Mouse (Mus musculus) heart, embryonic 13.5 days (tissue): Measurements from ENCODE around the gene Gm9513. TPM values are rescaled to one million over a fixed set of nuclear protein-coding genes. Genes with fewer than 3 reads are reported as not detected.

Experiments
- ATAC-seq: fragments of 200-750 bp; cut with Nextera tagmentation; 2 replicates; pipeline ENCODE4 v1.8.0; 2017; ENCODE audit warnings: moderate TSS enrichment; ENCODE audit not compliant: insufficient number of reproducible peaks, low FRiP score, low TSS enrichment; ENCODE audit errors: extremely low read depth
- H3K27ac ChIP-seq: fragments of 300-500 bp; sonication (generic); replicated peaks from 2 replicates; pipeline ENCODE4 v1.5.1; 2015; ENCODE audit warnings: moderate library complexity, mild to moderate bottlenecking, inconsistent platforms
- H3K27me3 ChIP-seq: fragments of 300-500 bp; sonication (generic); replicated peaks from 2 replicates; pipeline ENCODE4 v1.6.1; 2015; ENCODE audit warnings: mild to moderate bottlenecking, inconsistent platforms
- H3K36me3 ChIP-seq: fragments of 300-500 bp; sonication (generic); 2 replicates; pipeline ENCODE4 v1.6.1; 2015; ENCODE audit warnings: mild to moderate bottlenecking, inconsistent platforms
- H3K4me1 ChIP-seq: fragments of 300-500 bp; sonication (generic); 2 replicates; pipeline ENCODE4 v1.6.1; 2015; ENCODE audit warnings: inconsistent platforms
- H3K4me2 ChIP-seq: fragments of 300-500 bp; sonication (generic); 2 replicates; pipeline ENCODE4 v1.6.1; 2015; ENCODE audit warnings: inconsistent platforms, mild to moderate bottlenecking, moderate library complexity
- H3K4me3 ChIP-seq: fragments of 300-500 bp; sonication (generic); 2 replicates; pipeline ENCODE4 v1.5.1; 2015; ENCODE audit warnings: moderate library complexity, mild to moderate bottlenecking, inconsistent platforms
- H3K9ac ChIP-seq: fragments of 300-500 bp; sonication (generic); 2 replicates; pipeline ENCODE4 v1.6.1; 2015; ENCODE audit warnings: inconsistent platforms, mild to moderate bottlenecking, moderate library complexity
- H3K9me3 ChIP-seq: fragments of 300-500 bp; sonication (generic); 2 replicates; pipeline ENCODE4 v1.6.1; 2016; ENCODE audit warnings: inconsistent platforms
- WGBS: fragments of 180-500 bp; shearing (Covaris S2); methylation state at CpG from one replicate; pipeline ENCODE4 v1.1.7; 2015; ENCODE audit warnings: mixed read lengths; 5-methylcytosine and 5-hydroxymethylcytosine counted together
- polyA plus RNA-seq: library from polyadenylated mRNA; unstranded; fragments of >200 nt; fragmentation: Nextera tagmentation; extraction: Ambion mirVana; gene quantifications from 2 replicates; pipeline ENCODE4 v1.2.1, GENCODE M21; 2015

The Gm9513 gene
- not detected in 2 replicates for polyA plus RNA-seq

- Histone ChIP-seq H3K36me3 (no peaks in the 10 kb centered on the region), H3K4me1 (no peaks in the 10 kb centered on the region), H3K27me3 (no peaks in the 10 kb centered on the region), H3K4me3 (no peak within 1 kb of the TSS), H3K9me3 (0 out of 2 replicates have a peak, but pooled peaks cover 17% of the 10 kb centered on the region), H3K27ac (no peak within 1 kb of the TSS), H3K9ac (no peak within 1 kb of the TSS), H3K4me2 (no peak within 1 kb of the TSS)
- ATAC-seq, result no peak
- 46% methylated on average over 3 of the region's 3 CpGs for WGBS
Measured at GRCm38 (mm10) chr9:36475338-36475737, at the start of gene Gm9513. Gene Gm9513 (plus strand): TSS chr9:36475638.

DNA sequence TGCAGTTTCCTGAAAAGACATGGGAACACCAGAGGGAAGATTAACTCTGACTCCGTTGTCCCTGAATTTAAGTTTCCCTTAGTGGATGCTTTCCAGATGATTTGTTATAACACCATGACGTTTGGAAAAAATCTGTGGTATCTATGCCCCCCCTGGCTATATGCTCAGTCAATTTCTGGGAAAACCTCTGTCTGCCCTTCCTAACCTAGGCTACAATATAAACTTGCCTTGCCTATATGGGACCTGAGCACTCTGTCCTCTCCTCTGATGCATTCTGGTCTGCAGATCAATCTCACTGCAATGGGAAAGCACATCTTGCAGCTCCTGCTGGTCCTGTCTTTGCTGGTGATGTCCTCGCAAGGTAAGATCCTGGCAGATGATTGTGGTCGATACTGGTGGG, 43.9 kb upstream of the Gm9513 start, which contains the start of gene Gm7257:
Gene Gm7257 (plus strand): TSS at position 301 of the 400 bp plus-strand sequence.
- H3K9ac ChIP-seq, result no peak within 1 kb of the TSS
- H3K9me3 ChIP-seq, result peaks cover 7% of the 10 kb centered on the region
- no peak for ATAC-seq
- WGBS, result 61% methylated on average over 4 of the region's 4 CpGs
- H3K4me3 ChIP-seq, result no peak within 1 kb of the TSS
- H3K4me1 ChIP-seq, result no peaks in the 10 kb centered on the region
- H3K27ac ChIP-seq, result no peak within 1 kb of the TSS
- no peaks in the 10 kb centered on the region for H3K27me3 ChIP-seq
- no peaks in the 10 kb centered on the region for H3K36me3 ChIP-seq
- H3K4me2 ChIP-seq, result no peak within 1 kb of the TSS

DNA sequence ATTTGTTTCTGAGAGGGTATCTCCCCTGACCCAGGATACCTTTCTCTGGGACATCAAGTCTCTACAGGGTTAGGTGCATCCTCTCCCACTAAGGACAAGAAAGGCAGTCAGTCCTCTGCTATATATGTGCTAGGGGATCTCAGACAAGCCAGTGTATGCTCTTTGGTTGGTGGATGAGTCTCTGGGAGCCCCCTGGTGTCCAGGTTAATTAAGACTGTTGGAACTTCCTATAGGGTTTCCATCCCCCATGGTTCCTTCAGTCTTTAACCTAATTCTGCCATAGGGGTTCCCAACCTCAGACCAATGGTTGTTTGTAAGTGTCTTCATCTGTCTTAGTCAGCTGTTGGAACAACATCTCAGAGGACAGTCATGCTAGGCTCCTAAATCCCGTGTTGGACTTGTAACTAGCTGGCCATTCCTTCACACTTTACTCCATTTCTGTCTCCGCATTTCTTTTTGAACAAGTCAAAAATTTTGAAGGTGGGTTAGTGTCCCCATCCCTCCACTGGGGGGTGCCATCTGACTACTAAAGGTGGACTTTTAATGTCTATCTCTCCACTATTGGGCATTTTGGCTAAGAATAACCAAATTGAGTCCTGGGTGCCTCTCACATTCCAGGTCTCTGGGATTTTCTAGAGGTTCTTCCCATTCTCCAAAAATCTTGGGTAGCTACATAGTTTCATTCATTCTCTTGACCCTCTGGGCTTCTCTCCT, 40.2 kb upstream of the Gm9513 start:
- ATAC-seq, result no peak
- Histone ChIP-seq H3K4me3 (no peak overlapping the region), H3K9me3 (peaks cover 7% of the 10 kb centered on the region), H3K4me1 (no peaks in the 10 kb centered on the region), H3K36me3 (no peaks in the 10 kb centered on the region), H3K4me2 (no peak overlapping the region), H3K27ac (no peak overlapping the region), H3K27me3 (no peaks in the 10 kb centered on the region), H3K9ac (no peak overlapping the region)
- WGBS, result 30% methylated on average over 2 of the region's 2 CpGs

GRCm38 (mm10) chr9:36494501-36495220, 19.2 kb downstream of the Gm9513 start:
- no peak overlapping the region for H3K9ac ChIP-seq
- H3K36me3 ChIP-seq, result no peaks in the 10 kb centered on the region
- 76% methylated on average over 4 of the region's 4 CpGs for WGBS
- H3K27me3 ChIP-seq, result no peaks in the 10 kb centered on the region
- no peak for ATAC-seq
- no peak overlapping the region for H3K4me3 ChIP-seq
- no peak overlapping the region for H3K27ac ChIP-seq
- peaks cover 29% of the 10 kb centered on the region; the same call in 1 of the 2 replicates for H3K9me3 ChIP-seq
- no peak overlapping the region for H3K4me2 ChIP-seq
- H3K4me1 ChIP-seq, result no peaks in the 10 kb centered on the region

DNA sequence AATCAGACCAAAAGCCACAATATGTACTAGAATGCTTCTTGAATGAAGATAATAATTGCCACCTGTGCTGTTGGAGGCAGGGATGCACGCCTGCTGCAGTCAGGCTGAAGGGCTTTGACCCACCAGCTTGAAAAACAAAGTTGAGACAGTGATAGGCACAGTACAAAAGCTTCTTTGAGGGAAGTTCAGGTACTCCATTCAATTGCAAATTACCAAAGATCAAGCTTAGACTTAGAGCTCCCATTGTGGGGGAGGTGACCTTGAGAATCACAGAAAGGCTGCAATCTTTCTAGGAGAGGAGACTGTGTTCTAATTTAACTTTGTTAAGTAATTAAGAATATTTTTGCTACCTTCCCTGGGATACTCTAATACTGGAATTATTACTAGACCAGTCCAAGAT, 20.4 kb downstream of the Gm9513 start:
- Histone ChIP-seq H3K4me3 (no peak overlapping the region), H3K9me3 (peaks cover 33% of the 10 kb centered on the region; the same call in 1 of the 2 replicates), H3K4me2 (no peak overlapping the region), H3K36me3 (no peaks in the 10 kb centered on the region), H3K27me3 (no peaks in the 10 kb centered on the region), H3K27ac (no peak overlapping the region), H3K4me1 (no peaks in the 10 kb centered on the region), H3K9ac (no peak overlapping the region)
- WGBS, result 37% methylated on average over 1 of the region's 1 CpGs
- ATAC-seq, result no peak

DNA sequence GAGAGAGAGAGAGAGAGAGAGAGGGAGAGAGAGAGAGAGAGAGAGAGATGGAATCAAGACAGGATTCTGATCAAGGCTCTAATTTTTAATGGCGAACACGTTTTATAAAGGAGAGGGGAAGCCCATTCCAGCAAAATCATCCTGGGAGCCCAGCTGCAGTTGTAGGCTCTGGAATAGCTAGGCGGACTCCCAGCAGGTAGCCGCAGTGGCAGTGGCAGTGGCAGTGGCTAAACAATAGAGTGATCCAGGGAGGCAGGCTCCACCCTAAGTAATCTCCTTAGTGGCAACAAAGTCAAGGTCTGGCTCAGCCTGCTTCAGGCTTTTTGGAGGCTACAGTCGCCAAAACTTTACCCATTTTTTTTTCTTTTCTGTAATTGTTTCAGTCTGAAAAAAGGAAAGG, 28.8 kb downstream of the Gm9513 start:
- H3K4me3 ChIP-seq, result no peak overlapping the region
- no peak for ATAC-seq
- no peak overlapping the region for H3K4me2 ChIP-seq
- no peak overlapping the region for H3K27ac ChIP-seq
- no peaks in the 10 kb centered on the region for H3K36me3 ChIP-seq
- no peaks in the 10 kb centered on the region for H3K27me3 ChIP-seq
- WGBS, result 57% methylated on average over 5 of the region's 5 CpGs
- H3K9me3 ChIP-seq, result peaks cover 41% of the 10 kb centered on the region
- H3K9ac ChIP-seq, result no peak overlapping the region
- no peaks in the 10 kb centered on the region for H3K4me1 ChIP-seq

Other genes with a start within 250 kb of the Gm9513 start
- gene Gm7257, start 43.8 kb upstream of the Gm9513 start, polyA plus RNA-seq, result not detected in 2 replicates
- not detected in 2 replicates for gene Gm5615, start 66.3 kb downstream of the Gm9513 start, polyA plus RNA-seq
- not detected in 2 replicates for gene Gm17689, start 107.0 kb downstream of the Gm9513 start, polyA plus RNA-seq
- gene A630095E13Rik, start 167.7 kb downstream of the Gm9513 start, polyA plus RNA-seq, result not detected in 2 replicates
- gene Acrv1, start 217.6 kb downstream of the Gm9513 start, polyA plus RNA-seq, result not detected in 2 replicates